8 mouse cellular contexts compared by ENCODE assay signal in the genomic region with DNA sequence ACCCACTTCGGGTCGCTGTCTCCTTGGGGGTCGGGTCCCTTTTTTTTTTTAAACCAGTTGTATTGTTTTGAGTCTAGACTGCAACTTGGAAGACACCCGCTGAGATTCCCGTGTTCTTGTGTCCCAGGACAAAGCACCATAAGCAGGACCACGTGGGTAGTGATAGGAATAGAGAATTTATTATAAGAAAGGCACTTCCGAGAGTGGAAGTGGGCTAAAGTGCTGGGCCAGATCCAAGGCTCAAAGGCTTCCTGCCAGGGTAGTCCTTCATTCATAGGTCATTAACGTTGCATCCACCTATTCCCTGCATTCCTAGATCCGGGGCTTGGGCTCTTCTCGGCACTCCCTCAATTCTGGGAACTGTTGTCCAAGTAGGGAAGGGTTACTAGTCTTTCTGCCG. TPM values are rescaled to one million over a fixed set of nuclear protein-coding genes. Genes with fewer than 3 reads are reported as not detected.
DNase-seq lines count a peak whose midpoint lies in the region; ATAC-seq and TF ChIP-seq lines count a peak whose summit lies in the region.

No protein-coding gene starts in this region.

- no peaks in the 10 kb centered on the region for H3K36me3 ChIP-seq in forebrain, embryonic 12.5 days (replicated peaks)
- H3K36me3 ChIP-seq in hindbrain, postnatal 0 days (ENCODE audit: insufficient read depth, low read length), result no peaks in the 10 kb centered on the region
- no peaks in the 10 kb centered on the region for H3K36me3 ChIP-seq in liver, embryonic 16.5 days (ENCODE audit: control insufficient read depth, insufficient read depth)
- no peaks in the 10 kb centered on the region for H3K36me3 ChIP-seq in stomach, embryonic 15.5 days

- peak overlapping the region; percentile 56; the same call in 1 of the 2 replicates for H3K9ac ChIP-seq in forebrain, embryonic 12.5 days
- peak overlapping the region; percentile 50 for H3K9ac ChIP-seq in hindbrain, postnatal 0 days (replicated peaks; ENCODE audit: low read length)
- H3K9ac ChIP-seq in liver, embryonic 16.5 days (ENCODE audit: low read depth, low read length), result no peak overlapping the region
- no peak overlapping the region for H3K9ac ChIP-seq in stomach, embryonic 15.5 days

- H3K9me3 ChIP-seq in forebrain, embryonic 12.5 days, result no peaks in the 10 kb centered on the region
- H3K9me3 ChIP-seq in hindbrain, postnatal 0 days (ENCODE audit: low read length), result no peaks in the 10 kb centered on the region
- no peaks in the 10 kb centered on the region for H3K9me3 ChIP-seq in liver, embryonic 16.5 days (replicated peaks; ENCODE audit: control insufficient read depth, low read length)
- H3K9me3 ChIP-seq in stomach, embryonic 15.5 days, result no peaks in the 10 kb centered on the region

- H3K4me1 ChIP-seq in forebrain, embryonic 12.5 days, result peaks cover 29% of the 10 kb centered on the region
- H3K4me1 ChIP-seq in hindbrain, postnatal 0 days (ENCODE audit: insufficient read depth, low read length), result peaks cover 20% of the 10 kb centered on the region; the same call in 1 of the 2 replicates
- H3K4me1 ChIP-seq in liver, embryonic 16.5 days (ENCODE audit: control insufficient read depth, low read depth, low read length), result peaks cover 3% of the 10 kb centered on the region
- H3K4me1 ChIP-seq in stomach, embryonic 15.5 days, result peaks cover 24% of the 10 kb centered on the region

- 4% methylated on average over 11 of the region's 11 CpGs for WGBS in forebrain, embryonic 12.5 days
- 3% methylated on average over 11 of the region's 11 CpGs for WGBS in hindbrain, postnatal 0 days
- 2% methylated on average over 11 of the region's 11 CpGs for whole genome bisulfite sequencing in liver, embryonic 16.5 days (ENCODE audit: insufficient replicate concordance)
- WGBS in stomach, embryonic 15.5 days, result 3% methylated on average over 11 of the region's 11 CpGs

- H3K27me3 ChIP-seq in forebrain, embryonic 12.5 days, result 0 out of 2 replicates have a peak, but pooled peaks cover 3% of the 10 kb centered on the region
- H3K27me3 ChIP-seq in hindbrain, postnatal 0 days (ENCODE audit: insufficient read depth, low read length), result no peaks in the 10 kb centered on the region
- peaks cover 9% of the 10 kb centered on the region for H3K27me3 ChIP-seq in liver, embryonic 16.5 days (ENCODE audit: control insufficient read depth, insufficient read depth, low read depth, low read length)
- H3K27me3 ChIP-seq in stomach, embryonic 15.5 days (replicated peaks), result no peaks in the 10 kb centered on the region

- H3K4me2 ChIP-seq in forebrain, embryonic 12.5 days, result peak overlapping the region; percentile 84
- H3K4me2 ChIP-seq in hindbrain, postnatal 0 days (ENCODE audit: low read depth, low read length), result peak overlapping the region; percentile 61
- peak overlapping the region; percentile 68 for H3K4me2 ChIP-seq in liver, embryonic 16.5 days (ENCODE audit: low read depth, low read length)
- H3K4me2 ChIP-seq in stomach, embryonic 15.5 days, result peak overlapping the region; percentile 90

- peak; percentile 53 for DNase-seq in adrenal gland, adult 2 months
- no peak for DNase-seq in adrenal gland, postnatal 4 days (ENCODE audit: low spot score in 2 of 2)
- no peak for DNase-seq in hindbrain, postnatal 0 days (ENCODE audit: low spot score)
- DNase-seq in c-Kit-positive CD71-positive TER-119-positive erythroid progenitor cells, embryonic 14.5 days (ENCODE audit: low spot score), result no peak
- DNase-seq in left cerebral cortex, adult 8-10 months (ENCODE audit: low spot score in 2 of 2), result no peak

- peak overlapping the region; percentile 43 for H3K4me3 ChIP-seq in forebrain, embryonic 12.5 days (replicated peaks)
- peak overlapping the region; percentile 40 for H3K4me3 ChIP-seq in hindbrain, postnatal 0 days (ENCODE audit: low read length)
- peak overlapping the region; percentile 58 for H3K4me3 ChIP-seq in liver, embryonic 16.5 days (ENCODE audit: low read depth, low read length)
- peak overlapping the region; percentile 53 for H3K4me3 ChIP-seq in stomach, embryonic 15.5 days (replicated peaks)

- no peak for ATAC-seq in forebrain, embryonic 12.5 days (ENCODE audit: low FRiP score)
- no peak for ATAC-seq in hindbrain, postnatal 0 days
- no peak for ATAC-seq in liver, embryonic 16.5 days (ENCODE audit: low read depth)
- no peak for ATAC-seq in stomach, embryonic 15.5 days (ENCODE audit: insufficient read depth, low FRiP score, low read depth)

- H3K27ac ChIP-seq in forebrain, embryonic 12.5 days, result no peak overlapping the region
- peak overlapping the region; percentile 37; the same call in 1 of the 2 replicates for H3K27ac ChIP-seq in hindbrain, postnatal 0 days
- H3K27ac ChIP-seq in liver, embryonic 16.5 days (ENCODE audit: low read length), result peak overlapping the region; percentile 41; the same call in 1 of the 2 replicates
- H3K27ac ChIP-seq in stomach, embryonic 15.5 days, result peak overlapping the region; percentile 87

- TF ChIP-seq CTCF in hindbrain, postnatal 0 days (IDR thresholded peaks at IDR 0.05; ENCODE audit: low read depth), result no peak

RNA-seq across cellular contexts. Expression of a gene that starts 18.5 kb away (rescaled TPM):
- total RNA-seq in adrenal gland, adult 2 months (2021), result 10 to 100 TPM; 44.8 to 45.6 TPM
- 25.5 and 25.7 TPM in 2 replicates for polyA plus RNA-seq in adrenal gland, adult 2 months (2012; rRNA removed)
- total RNA-seq in adrenal gland, postnatal 4 days (2021), result 10 to 100 TPM; 28.0 to 36.1 TPM
- polyA plus RNA-seq in forebrain, embryonic 12.5 days (2016; fragmentation: Nextera tagmentation; extraction: Ambion mirVana), result 63.1 and 64.3 TPM in 2 replicates
- total RNA-seq in hindbrain, postnatal 0 days (2014; rRNA removed), result 15.9 and 18.9 TPM in 2 replicates
- polyA plus RNA-seq in hindbrain, postnatal 0 days (2015; fragmentation: Nextera tagmentation; extraction: Ambion mirVana), result 38.9 and 40.1 TPM in 2 replicates
- 39.7 TPM in 2 replicates for polyA plus RNA-seq in liver, embryonic 16.5 days (2015; fragmentation: Nextera tagmentation; extraction: Ambion mirVana)
- 124 and 125 TPM in 2 replicates for polyA plus RNA-seq in stomach, embryonic 15.5 days (2015; fragmentation: Nextera tagmentation; extraction: Ambion mirVana)
- total RNA-seq in left cerebral cortex, adult 8-10 months (2022), result 10 to 100 TPM; 16.4 to 22.3 (median 17.2) TPM

RNA-seq across cellular contexts. Expression of a gene that starts 18.9 kb away (rescaled TPM):
- total RNA-seq in adrenal gland, adult 2 months (2021), result 10 to 100 TPM; 15.2 to 19.2 TPM
- polyA plus RNA-seq in adrenal gland, adult 2 months (2012; rRNA removed), result 20.4 and 21.2 TPM in 2 replicates
- total RNA-seq in adrenal gland, postnatal 4 days (2021), result 10 to 100 TPM; 15.8 to 16.6 TPM
- 8.3 and 8.9 TPM in 2 replicates for polyA plus RNA-seq in forebrain, embryonic 12.5 days (2016; fragmentation: Nextera tagmentation; extraction: Ambion mirVana)
- total RNA-seq in hindbrain, postnatal 0 days (2014; rRNA removed), result 12.7 and 17.4 TPM in 2 replicates
- 6.3 and 7.2 TPM in 2 replicates for polyA plus RNA-seq in hindbrain, postnatal 0 days (2015; fragmentation: Nextera tagmentation; extraction: Ambion mirVana)
- 5.5 and 6.0 TPM in 2 replicates for polyA plus RNA-seq in liver, embryonic 16.5 days (2015; fragmentation: Nextera tagmentation; extraction: Ambion mirVana)
- 11.6 and 13.4 TPM in 2 replicates for polyA plus RNA-seq in stomach, embryonic 15.5 days (2015; fragmentation: Nextera tagmentation; extraction: Ambion mirVana)
- 10 to 100 TPM; 13.4 to 14.3 (median 14.2) TPM for total RNA-seq in left cerebral cortex, adult 8-10 months (2022)

RNA-seq across cellular contexts. Expression of a gene that starts 24.0 kb away (rescaled TPM):
- 100 to 1,000 TPM in 1 of 2 experiments, 10 to 100 TPM in 1; 71.7 to 105 TPM for total RNA-seq in adrenal gland, adult 2 months (2021)
- polyA plus RNA-seq in adrenal gland, adult 2 months (2012; rRNA removed), result 156 and 157 TPM in 2 replicates
- total RNA-seq in adrenal gland, postnatal 4 days (2021), result 10 to 100 TPM; 45.9 to 48.8 TPM
- polyA plus RNA-seq in forebrain, embryonic 12.5 days (2016; fragmentation: Nextera tagmentation; extraction: Ambion mirVana), result 46.0 and 49.4 TPM in 2 replicates
- total RNA-seq in hindbrain, postnatal 0 days (2014; rRNA removed), result 98.0 and 104 TPM in 2 replicates
- polyA plus RNA-seq in hindbrain, postnatal 0 days (2015; fragmentation: Nextera tagmentation; extraction: Ambion mirVana), result 69.8 TPM in 2 replicates
- 23.9 and 33.8 TPM in 2 replicates for polyA plus RNA-seq in liver, embryonic 16.5 days (2015; fragmentation: Nextera tagmentation; extraction: Ambion mirVana)
- polyA plus RNA-seq in stomach, embryonic 15.5 days (2015; fragmentation: Nextera tagmentation; extraction: Ambion mirVana), result 68.7 and 74.8 TPM in 2 replicates
- 10 to 100 TPM; 36.8 to 55.1 (median 43.8) TPM for total RNA-seq in left cerebral cortex, adult 8-10 months (2022)

Comparison
In these comparisons a context has a peak if more than half of its experiments do, and no peak if none do; other contexts are left out.
1. H3K9ac ChIP-seq: peak in forebrain, embryonic 12.5 days (single experiment) and hindbrain, postnatal 0 days (single experiment); none in liver, embryonic 16.5 days (single experiment) and stomach, embryonic 15.5 days (single experiment).
2. Peak in every context shown above with its lines, with median percentiles within 50 percentile points of each other: H3K4me2 ChIP-seq and H3K4me3 ChIP-seq.